Mouse (Mus musculus) olfactory bulb, adult 2 months (tissue): ENCODE results near the gene Tenm3.

Experiments
- CTCF ChIP-seq: fragments of 200-500 bp; IDR thresholded peaks from 2 replicates; pipeline ENCODE4 v1.5.1; 2012; ENCODE audit warnings: low read depth, mild to moderate bottlenecking, low read length, moderate library complexity; ENCODE audit not compliant: insufficient read depth
- POLR2A ChIP-seq: fragments of 200-500 bp; IDR thresholded peaks from 2 replicates; pipeline ENCODE4 v1.6.1; 2012; ENCODE audit warnings: mild to moderate bottlenecking, low read depth, low read length, moderate library complexity; ENCODE audit not compliant: insufficient read depth

DNA sequence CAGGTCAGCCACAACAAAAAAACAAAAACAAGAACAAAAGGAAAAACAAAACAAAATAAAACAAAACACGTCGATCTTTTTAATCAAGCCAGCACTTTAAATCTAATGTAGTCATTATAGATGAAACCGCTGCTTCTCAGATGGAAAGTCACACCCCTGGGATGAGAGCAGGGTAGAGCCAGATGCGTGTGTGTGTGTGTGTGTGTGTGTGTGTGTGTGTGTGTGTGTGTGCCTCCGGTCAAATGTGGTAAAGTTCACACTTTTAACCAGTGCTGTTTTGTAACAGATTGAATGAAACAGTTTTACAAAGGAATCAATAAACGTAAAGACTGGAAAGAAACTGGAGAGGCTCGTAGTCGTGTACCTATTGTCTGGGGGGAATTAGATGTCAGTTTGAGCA, 50.0 kb downstream of the Tenm3 start:
- TF ChIP-seq POLR2A: no peak
- no peak for TF ChIP-seq CTCF
